Mouse (Mus musculus): ENCODE measurements at regions not wholly inside any gene's neighbourhood (a gene's known extent, or its start where the extent isn't known, plus 50 kb on each side); places are given as distances from the start of the nearest gene placed in this dataset.

DNA sequence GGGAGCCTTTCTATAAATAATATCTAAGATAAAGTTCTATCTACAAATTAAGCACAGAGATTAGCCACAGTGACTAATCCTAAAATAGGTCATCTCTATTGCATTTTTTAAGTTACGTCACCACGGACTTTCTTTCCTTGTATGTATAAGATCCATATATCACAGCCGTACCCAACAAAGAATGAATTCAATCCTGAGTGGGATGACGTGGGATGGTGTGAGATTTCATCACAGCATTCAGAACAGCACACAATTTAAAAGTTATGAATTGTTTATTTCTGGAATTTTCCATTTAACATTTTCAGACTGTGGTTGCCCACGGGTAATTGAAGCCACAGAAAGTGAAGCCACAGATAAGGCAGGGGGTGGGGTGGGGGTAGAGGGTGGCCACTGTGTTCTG is 129.0 kb upstream of the Dynlrb2 start:
- no peak for ATAC-seq

DNA sequence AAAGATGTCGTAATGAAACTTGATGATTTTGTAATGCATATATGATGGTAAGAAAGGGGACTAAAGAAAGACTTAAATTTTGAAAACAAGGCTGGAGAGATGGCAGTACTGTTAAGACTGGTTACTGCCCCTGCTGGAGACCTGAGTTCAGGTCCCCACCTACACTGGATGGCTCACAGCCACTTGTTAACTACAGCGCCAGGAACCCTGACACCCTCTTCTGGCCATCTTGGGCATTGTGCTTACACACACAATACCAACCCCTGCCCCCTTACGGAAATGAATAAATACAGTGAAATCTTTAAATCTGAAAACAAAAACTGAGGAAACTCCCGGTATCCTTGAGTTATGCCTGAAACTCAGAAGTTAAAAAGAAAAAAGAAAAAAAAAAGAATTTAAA is 131.7 kb upstream of the Dynlrb2 start:
- no peak for ATAC-seq

DNA sequence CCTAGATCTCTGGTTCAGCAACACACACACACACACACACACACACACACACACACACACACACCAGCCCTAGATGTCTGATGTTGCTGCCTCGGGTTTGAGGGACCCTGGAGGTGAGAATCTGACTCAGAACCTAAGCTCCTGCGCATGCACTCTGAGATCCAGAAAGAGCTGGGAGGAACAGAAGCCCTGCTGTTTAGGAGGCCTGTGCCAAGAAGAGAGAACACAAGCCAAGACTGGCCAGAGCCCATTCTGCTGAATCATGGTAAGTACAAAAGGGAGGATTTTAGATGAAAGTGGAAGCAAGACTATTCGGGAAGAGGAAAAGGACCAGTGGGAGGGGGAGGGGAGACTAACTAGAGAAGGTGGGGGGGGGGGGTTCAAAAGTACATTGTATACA is 132.2 kb upstream of the Dynlrb2 start:
- ATAC-seq, result no peak

DNA sequence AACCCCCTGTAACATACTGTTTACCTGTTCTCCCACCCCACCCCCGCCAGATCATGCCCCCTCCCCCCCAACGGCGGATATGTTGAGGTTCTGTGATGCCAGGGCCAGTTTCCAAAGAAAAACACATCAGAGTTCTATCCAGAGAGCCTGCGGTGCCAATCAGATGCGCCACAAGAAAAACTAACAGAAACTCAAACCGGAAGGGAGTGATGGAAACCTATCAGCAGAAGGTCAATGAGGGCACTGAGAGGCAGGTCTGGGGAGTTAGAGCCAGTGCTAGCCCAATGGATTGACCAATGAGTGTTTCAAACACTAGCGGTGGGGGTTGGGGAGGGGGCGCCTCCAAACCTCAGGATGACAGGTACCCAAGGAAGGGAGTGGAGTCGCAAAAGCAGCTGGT is 132.7 kb upstream of the Dynlrb2 start:
- ATAC-seq, result no peak

DNA sequence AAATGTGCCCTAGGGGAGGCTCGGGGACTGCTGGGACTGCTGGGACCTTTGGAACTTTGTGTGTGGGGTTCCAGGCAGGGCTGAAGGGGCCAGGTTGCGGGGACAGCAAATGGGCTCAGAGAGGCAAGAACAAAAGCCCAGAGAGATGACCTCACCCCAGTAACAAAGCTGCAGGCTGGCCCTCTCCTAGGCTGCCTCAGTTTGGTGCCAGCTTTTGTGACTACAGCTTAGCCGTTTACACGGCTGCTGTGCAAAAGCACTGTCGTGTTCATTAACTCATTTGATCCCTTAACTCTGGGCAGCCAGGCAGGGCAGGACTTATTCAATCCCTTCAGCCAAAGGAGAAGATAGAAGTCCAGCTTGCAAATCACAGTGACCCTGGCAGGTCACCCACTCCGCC is 137.3 kb upstream of the Dynlrb2 start:
- ATAC-seq, result no peak

DNA sequence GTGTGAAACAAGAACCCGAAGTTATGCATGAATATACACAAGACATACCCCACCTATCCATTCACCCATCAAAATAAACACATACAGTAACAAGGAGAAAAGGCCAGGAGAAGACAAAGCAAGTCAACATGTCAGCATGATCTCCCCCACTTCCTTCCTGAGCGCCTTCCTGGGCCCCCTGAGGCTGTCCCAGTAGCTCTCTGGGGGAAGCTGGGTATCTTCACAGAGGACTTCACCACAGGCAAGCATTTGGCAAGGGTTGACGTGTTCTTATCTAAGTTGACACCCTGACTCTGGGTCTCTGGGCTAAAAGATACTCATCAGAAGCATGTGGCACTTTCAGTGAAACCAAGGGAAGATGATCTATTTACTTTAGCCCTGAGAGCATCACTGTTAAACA is 138.1 kb upstream of the Dynlrb2 start:
- no peak for ATAC-seq

DNA sequence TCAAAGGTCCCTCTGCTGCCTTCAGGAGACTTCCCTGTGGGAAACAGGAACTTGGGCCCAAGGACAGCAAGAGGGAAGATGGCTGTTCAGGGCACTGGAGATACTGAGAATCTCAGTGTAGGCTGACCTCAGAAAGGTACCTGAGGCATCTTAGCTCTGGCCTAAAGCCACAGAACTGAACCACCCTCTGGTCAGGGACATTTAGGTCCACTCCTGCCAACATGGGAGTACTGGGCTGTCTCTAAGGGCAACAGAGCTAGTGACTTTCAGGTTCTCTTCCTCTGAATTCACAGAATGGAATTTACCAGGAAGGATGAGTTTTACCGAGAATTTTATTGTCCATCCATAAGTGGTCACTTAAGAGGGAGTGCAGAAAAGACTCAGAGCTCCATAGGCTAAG is 140.0 kb upstream of the Dynlrb2 start:
- no peak for ATAC-seq

DNA sequence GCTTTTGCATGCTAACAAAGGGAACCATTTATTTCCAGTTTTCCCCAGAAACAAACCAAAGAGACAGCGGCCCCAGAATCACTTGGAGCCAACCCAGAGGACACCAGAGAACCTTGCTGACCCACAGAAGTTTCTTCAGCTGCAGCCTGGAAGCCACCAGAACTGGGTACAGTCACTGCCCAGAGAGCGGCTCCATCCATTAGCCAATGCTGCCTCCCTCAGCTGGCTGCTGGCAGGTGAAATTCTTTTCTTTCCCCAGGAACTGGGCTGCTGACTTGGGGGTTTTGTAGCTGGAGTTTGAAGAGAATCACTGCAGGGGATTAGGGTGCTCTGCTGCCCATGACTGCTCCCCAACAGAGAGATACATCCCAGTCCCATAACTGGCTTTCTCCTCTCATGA is 140.6 kb upstream of the Dynlrb2 start:
- ATAC-seq, result no peak

DNA sequence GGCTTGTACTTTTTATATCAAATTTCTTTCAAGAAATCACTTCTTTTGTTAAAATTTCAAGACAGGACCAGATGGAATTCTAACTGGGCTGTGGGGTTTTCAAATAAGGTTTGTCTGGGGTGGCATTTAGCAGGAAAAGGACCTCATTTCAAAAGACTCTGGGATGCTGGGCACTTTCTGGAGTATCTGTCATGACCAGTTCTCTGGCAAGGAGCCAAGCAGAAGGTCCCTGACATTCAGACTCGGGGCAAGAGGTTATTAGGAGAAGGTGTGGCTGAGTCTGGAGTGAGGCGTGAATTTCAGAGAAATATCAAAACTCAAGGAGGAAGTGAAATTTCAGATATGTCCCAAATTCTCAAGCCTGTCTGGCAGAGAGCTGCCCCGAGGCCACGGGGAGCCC is 142.4 kb upstream of the Dynlrb2 start:
- no peak for ATAC-seq

DNA sequence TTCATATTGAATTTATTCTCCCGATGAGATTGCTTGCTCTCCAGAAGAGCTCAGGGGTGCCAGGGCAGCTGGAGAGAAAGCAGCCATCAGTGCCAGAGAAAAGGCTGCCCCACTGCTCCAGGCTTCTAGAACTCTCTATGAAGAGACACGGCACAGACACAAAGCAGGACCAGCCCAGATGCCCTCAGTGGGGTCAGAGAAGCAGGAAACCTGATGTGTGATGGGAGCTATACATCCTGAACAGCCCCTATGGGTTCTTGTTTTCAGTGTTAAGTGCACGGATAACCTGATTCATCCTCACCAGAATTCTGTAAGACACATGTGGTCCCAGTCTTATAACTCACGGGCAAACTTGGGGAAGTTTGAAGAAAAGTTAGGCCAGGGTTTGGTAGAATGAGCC is 145.0 kb upstream of the Dynlrb2 start:
- ATAC-seq, result no peak

DNA sequence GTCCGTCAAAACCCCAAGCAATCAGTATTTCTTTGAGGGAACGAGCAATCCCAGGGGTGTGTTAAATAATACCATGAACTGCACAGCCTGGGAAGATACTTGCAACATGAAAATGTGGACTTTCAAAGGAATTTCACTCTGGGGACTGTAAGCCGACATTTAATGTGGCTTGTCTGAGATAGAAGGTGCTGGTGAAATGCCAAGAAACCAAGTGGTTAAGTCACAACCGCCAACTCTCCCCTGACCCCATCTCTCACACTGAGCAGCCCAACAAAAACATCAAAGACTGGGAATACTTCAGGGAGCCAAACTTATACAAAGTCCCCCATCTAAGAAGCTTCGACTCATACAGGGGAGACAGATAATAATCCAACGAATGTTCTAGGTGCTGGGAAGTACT is 150.0 kb upstream of the Dynlrb2 start:
- ATAC-seq, result no peak

DNA sequence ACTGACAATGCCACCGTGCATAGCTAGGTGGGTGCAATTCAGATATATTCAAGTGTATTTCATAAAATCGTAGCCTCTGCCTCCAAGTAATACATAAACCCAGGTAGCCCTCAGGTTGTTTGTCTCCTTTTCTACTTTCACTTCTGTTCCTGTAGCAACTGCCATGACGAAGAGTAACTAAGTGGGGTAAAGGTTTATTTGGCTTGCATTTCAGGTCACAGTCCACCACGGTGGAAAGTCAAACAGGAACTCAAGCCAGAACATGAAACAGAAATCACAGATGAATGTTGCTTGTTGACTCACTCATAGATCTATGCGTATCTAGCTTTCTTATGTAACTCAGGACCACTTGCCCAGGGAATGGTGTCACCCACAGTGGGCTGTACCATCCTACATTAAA is 150.9 kb upstream of the Dynlrb2 start:
- ATAC-seq, result no peak

DNA sequence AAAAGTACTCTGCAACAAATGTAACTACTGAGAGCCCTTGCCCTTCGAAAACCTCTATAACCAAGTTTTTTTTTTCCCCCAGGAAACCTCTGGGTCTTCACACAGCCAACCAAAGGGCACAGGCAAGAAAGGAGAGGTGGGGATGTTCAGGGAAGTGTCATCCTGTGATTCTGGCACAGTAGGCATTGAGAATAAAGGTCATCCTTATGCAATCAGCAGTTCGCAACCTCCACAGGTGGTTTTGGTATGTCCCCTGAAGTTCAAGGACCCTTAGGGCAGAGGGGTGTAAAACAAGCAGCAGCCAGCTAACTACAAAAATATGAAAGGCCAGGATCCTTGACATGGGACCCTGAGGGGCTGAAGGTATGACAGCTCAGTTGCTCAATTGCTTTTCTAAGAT is 152.1 kb upstream of the Dynlrb2 start:
- no peak for ATAC-seq

DNA sequence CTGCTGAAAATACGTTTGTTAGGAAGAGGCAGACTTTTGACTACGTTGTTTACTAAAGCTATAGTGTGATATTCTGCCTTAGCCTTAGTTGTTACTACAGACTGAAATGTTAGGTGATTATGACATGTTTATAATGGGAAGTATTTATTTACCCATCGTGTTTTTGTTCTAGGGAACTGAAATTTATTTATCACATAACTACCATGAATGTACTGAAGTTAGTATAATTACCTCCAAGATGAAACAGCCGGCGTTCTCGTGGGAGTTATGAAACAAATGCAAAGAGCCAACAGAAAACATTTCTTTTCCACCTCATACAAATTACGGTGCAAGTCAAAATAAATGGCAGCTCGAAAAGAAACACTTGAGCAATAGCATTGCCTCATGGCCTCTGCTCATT is 155.8 kb upstream of the Dynlrb2 start:
- ATAC-seq, result no peak

DNA sequence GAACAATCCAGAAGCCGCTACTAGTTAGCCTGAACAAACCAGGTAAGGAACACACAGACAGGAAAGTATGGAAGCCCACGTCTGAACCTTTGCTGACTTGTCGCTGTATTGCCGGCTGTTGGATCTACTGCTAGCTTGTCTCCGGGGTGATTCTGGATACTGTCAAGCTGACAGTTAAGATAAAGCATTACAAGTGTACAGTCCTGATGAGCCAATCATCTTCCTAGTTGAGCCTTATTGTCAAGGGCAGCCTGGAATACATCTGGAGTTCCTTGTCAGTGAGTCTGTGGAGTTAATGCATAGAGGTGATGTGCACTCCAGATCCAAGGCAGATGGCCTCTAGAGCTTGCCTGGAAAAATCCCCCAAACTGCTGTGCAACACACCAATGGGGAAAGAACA is 157.8 kb upstream of the Dynlrb2 start:
- no peak for ATAC-seq

DNA sequence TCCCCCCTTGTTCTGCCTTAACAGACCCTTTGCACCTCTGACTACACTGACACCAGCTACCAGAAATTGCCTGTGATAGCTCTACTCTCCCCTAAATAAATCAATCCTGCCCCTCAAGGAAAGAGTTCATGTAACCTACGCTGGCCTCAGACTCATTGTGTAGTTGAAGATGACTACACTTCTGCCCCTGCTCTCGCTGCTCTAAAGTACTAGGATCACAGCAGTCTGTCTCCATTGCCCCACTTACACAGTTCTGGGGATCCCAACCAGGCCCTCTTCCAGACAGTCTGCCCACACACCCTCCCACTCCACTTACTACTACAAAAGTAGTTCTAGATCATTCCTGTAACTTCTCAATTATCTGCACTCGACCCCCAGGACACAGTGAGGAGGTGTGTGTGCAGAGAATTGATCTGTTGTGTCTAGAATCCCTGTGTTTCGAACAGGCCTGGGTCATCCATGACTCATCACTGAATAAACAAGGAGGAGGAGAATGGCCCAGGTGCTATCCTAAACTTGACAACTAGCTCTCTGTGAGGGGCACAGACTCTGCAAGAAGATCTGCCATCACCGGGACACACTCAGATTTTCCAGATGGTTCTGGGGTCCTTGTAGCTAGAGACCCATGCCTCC is 160.1 kb upstream of the Dynlrb2 start:
- ATAC-seq, result no peak

DNA sequence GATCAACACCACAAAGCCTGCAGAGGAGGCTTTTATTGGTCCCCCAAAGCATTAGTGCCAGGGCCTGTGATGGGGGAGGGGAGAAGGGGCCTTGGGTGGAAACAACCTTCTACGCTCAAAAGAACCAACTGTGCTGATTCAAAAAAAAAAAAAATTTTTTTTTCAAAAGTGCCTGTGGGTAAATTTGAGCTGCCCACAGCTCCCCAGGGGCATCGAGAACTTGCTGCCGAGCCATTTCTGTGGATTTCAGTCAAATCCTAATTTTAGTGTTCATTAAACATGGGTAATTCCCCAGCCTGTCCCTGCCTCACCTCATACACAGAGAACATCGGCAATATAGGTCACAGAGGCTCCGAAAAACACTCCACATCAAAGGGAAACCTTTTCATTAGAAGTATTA is 161.2 kb upstream of the Dynlrb2 start:
- no peak for ATAC-seq

DNA sequence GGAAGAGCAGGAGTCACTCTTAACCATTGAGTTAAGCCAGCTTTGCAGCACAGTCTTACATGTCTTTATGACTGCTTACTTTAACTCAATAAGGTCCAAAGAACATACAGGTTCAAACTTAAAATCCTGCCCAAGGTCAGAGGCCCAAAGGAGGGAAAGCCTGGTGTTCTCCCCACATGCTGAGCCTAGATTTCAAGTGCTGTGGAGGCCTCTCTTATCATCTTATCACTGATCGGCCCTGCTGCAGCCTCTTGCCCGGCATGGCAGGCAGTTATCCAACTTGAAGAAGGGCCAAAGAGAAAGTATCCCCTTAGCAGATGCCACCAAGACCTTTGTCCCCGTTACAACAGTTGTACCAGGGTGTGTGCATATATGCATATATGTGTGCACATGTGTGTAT is 170.0 kb upstream of the Dynlrb2 start:
- no peak for ATAC-seq

DNA sequence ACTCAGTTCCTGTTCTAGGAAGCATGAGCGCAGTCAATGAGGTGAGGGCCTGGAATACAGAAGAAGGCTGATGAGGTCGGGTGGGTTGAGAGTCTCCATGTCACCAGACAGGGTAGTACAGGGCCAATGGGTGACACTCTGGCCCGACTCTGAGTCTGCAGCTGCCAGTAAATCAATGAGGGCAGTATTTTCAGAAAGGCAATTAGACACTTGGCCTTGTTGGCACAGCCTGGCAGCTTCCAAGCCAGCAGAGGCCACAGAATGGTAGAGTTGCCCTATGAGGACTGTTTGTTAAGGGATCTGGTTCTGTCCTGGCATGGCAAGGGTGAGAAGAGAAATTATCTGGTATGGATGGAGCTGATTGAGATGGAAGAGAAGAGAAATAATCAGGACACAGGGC is 170.7 kb upstream of the Dynlrb2 start:
- no peak for ATAC-seq

DNA sequence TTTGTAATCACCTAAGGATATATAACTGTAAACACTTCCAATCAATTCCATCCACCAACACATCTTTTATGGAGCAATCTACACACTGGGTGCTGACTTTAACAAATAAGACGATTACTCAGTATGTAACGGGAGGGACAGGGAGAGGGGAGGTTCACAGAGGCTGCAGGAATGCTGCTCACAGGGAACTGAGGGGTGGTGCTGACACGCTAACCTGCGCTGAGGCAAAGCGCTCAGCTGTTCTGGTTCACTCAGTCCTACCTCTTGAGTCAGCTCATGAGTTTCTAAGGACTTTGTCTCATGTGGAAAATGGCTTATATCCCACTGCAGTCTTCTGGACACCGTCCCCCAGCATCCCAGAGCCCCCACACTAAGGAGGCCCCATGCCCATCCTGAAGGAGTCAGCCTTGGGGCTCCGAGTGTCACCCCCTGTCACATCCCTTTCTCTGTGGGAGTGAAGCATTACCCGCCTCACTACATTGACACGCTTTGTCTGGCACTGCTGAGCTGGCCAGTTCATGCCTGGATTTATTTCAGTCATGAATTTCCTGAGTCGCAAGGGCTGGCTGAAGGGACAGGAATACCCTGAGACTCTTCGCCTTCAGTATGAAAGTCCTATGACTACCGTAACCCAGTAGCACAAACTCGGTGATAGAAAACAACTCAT is 184.6 kb upstream of the Dynlrb2 start:
- ATAC-seq, result no peak

DNA sequence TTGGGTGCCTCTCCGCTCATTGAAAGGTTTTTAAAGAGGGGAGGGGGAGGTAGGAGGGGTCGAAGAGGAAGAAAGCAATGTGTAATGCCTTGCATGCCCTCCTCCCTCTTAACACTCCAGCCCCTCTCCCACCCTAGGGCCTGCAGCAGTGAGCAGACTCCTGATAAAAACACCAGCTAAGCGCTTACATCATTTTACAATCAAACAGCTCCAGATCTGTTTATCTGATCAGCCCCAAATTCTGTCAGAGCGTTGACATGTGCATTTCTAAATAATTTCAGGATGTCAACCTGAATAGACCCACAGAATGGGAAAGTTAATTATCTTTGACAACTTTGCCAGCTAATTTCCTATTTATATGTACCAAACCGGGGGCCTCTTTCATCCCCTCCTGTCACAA is 189.4 kb upstream of the Dynlrb2 start:
- no peak for ATAC-seq

DNA sequence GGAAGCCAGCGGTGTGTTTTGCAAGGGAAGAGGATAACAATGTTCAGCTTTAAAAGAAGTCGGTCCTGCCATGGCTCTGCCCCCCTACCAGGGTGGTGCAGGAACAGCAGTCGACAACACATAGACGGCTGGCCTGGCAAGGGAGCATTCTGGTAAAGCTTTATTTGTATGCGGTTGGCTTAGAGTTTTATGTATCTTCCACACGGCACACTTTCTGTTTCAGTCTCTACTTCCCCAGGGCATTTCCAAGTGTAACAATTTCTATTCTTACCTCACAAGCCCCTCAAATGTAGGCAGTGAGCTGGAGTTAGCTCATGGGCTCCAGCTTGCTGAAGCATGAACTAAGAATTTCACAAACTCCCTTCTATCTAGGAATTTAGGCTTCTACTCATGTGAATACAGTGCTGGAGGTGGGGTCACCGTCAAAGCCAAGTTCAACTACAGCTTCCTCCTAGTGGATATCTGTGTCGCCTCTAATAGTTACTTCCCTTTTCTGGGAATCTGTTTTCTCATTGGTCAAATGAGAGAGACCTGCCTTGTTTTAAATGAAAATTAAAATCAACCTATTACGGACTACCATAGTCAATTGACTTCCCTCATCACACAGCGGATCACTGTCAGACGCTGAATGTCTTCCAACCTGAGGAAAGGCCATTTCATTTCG is 190.2 kb upstream of the Dynlrb2 start:
- ATAC-seq, result no peak

DNA sequence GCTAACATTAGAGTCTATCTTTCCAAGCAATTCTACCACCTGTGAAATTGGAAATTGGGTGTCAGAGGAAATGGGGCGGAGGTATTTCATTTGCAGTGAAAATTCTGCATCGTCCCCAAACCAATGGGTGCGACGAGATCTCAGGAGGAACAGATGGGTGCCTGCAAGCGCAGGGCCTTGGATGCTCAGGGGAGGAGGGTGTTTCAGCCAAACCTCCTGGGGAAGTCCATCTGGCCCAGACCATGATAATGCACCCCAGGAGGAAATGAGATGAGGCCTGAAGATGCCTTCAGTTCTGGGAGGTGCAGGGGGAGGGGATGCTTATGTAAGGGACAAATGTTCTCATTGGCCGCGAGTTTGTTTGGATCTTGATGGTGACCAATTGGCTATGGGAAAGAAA is 205.9 kb upstream of the Dynlrb2 start:
- no peak for ATAC-seq

DNA sequence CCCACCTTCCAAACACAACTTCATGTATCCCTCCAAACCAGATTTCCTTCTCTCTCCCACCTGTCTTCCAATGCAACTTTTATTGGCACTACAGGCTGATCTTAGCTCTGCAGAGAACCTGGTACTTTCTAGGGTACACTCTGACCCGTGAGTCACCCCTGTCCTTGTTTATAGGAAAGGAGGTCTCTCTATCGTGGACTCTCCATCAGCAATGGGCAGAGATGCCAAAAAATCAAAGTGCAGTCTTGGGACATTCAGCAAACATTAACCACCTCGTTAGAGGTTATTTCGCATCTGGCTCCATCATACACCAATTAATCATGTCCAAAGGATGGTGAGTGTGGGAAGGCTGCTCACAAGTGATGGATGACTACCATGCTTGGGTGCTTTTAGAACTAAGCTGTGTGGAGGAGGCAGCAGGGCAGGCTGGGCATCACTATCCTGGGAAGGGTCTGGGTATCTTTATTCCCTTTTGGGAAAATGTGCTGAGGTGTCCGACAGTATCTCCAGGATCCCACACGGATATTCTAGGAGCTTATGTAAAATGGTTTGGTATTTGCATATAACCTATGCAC is 214.0 kb upstream of the Dynlrb2 start:
- ATAC-seq, result no peak

Measured in CD4-positive, CD25-positive, alpha-beta regulatory T cell, adult 4 months (primary cell).